8 mouse cellular contexts compared by ENCODE assay signal in genomic region chr5:115235786-115236263, GRCm38 (mm10). TPM values are rescaled to one million over a fixed set of nuclear protein-coding genes. Genes with fewer than 3 reads are reported as not detected.
DNase-seq lines count a peak whose midpoint lies in the region; ATAC-seq lines count a peak whose summit lies in the region.

Gene Pop5, plus strand, starts transcription at chr5:115235836.

- peak; percentile 81 for ATAC-seq in erythroid progenitor cell, adult 5-6 weeks (replicated peaks; ENCODE audit: low FRiP score, poor library complexity, severe bottlenecking)
- no peak for ATAC-seq in heart, embryonic 13.5 days (ENCODE audit: extremely low read depth, insufficient number of reproducible peaks, low FRiP score, low TSS enrichment)
- peak; percentile 39 for ATAC-seq in liver, embryonic 13.5 days (ENCODE audit: low read depth)
- peak; percentile 64 for ATAC-seq in stomach, embryonic 16.5 days (ENCODE audit: insufficient read depth, low FRiP score)

- no peak within 1 kb of the TSS for H3K27ac ChIP-seq in heart, embryonic 13.5 days (replicated peaks)
- no peak within 1 kb of the TSS for H3K27ac ChIP-seq in liver, embryonic 13.5 days
- H3K27ac ChIP-seq in stomach, embryonic 16.5 days (ENCODE audit: low read length), result peak within 1 kb of the TSS; percentile 31; the same call in 1 of the 2 replicates

- H3K4me3 ChIP-seq in heart, embryonic 13.5 days, result peak within 1 kb of the TSS; percentile 64
- H3K4me3 ChIP-seq in liver, embryonic 13.5 days (replicated peaks), result peak within 1 kb of the TSS; percentile 63
- peak within 1 kb of the TSS; percentile 69 for H3K4me3 ChIP-seq in stomach, embryonic 16.5 days (replicated peaks; ENCODE audit: low read length)

- H3K4me2 ChIP-seq in heart, embryonic 13.5 days, result peak within 1 kb of the TSS; percentile 90
- peak within 1 kb of the TSS; percentile 90 for H3K4me2 ChIP-seq in liver, embryonic 13.5 days
- peak within 1 kb of the TSS; percentile 84 for H3K4me2 ChIP-seq in stomach, embryonic 16.5 days (ENCODE audit: low read depth, low read length)

- 1% methylated on average over 21 of the region's 21 CpGs for WGBS in heart, embryonic 13.5 days
- 1% methylated on average over 21 of the region's 21 CpGs for WGBS in liver, embryonic 13.5 days (ENCODE audit: insufficient replicate concordance)
- under 1% methylated on average over 21 of the region's 21 CpGs for WGBS in stomach, embryonic 16.5 days

- peaks cover 22% of the 10 kb centered on the region for H3K4me1 ChIP-seq in heart, embryonic 13.5 days
- H3K4me1 ChIP-seq in liver, embryonic 13.5 days (replicated peaks), result peaks cover 37% of the 10 kb centered on the region
- H3K4me1 ChIP-seq in stomach, embryonic 16.5 days (ENCODE audit: control insufficient read depth, insufficient read depth, low read length), result peaks cover 10% of the 10 kb centered on the region

- H3K36me3 ChIP-seq in heart, embryonic 13.5 days, result peaks cover 13% of the 10 kb centered on the region
- peaks cover 13% of the 10 kb centered on the region for H3K36me3 ChIP-seq in liver, embryonic 13.5 days
- peaks cover 7% of the 10 kb centered on the region; the same call in 1 of the 2 replicates for H3K36me3 ChIP-seq in stomach, embryonic 16.5 days (ENCODE audit: control insufficient read depth, insufficient read depth, low read length)

- H3K9ac ChIP-seq in heart, embryonic 13.5 days, result peak within 1 kb of the TSS; percentile 82
- H3K9ac ChIP-seq in liver, embryonic 13.5 days, result peak within 1 kb of the TSS; percentile 74
- H3K9ac ChIP-seq in stomach, embryonic 16.5 days (ENCODE audit: low read length), result peak within 1 kb of the TSS; percentile 77

- H3K27me3 ChIP-seq in heart, embryonic 13.5 days (replicated peaks), result peaks cover 29% of the 10 kb centered on the region
- H3K27me3 ChIP-seq in liver, embryonic 13.5 days, result peaks cover 47% of the 10 kb centered on the region
- 0 out of 2 replicates have a peak, but pooled peaks cover 2% of the 10 kb centered on the region for H3K27me3 ChIP-seq in stomach, embryonic 16.5 days (ENCODE audit: control insufficient read depth, insufficient read depth, low read length)

- H3K9me3 ChIP-seq in heart, embryonic 13.5 days, result no peaks in the 10 kb centered on the region
- H3K9me3 ChIP-seq in liver, embryonic 13.5 days (replicated peaks), result no peaks in the 10 kb centered on the region
- H3K9me3 ChIP-seq in stomach, embryonic 16.5 days (replicated peaks; ENCODE audit: control insufficient read depth, low read length), result no peaks in the 10 kb centered on the region

- DNase-seq in CD4-positive helper T cell, adult 2 months (ENCODE audit: low read depth, low spot score), result peak; percentile 87
- peak; percentile 66 for DNase-seq in brain, embryonic 18.5 days (ENCODE audit: low read depth, low spot score)
- DNase-seq in kidney, postnatal 10 days, result peak; percentile 96
- peak; percentile 78 for DNase-seq in liver, embryonic 13.5 days
- DNase-seq in neural tube, embryonic 10.5 days (ENCODE audit: extremely low spot score, low spot score), result peak; percentile 95

RNA-seq across cellular contexts. Expression of gene Pop5, which starts in this region (rescaled TPM):
- 45.8 and 70.0 TPM in 2 replicates for total RNA-seq in erythroid progenitor cell, adult 5-6 weeks (2015; ENCODE audit: low replicate concordance)
- total RNA-seq in erythroid progenitor cell, adult 5-6 weeks (2017; ENCODE audit: low replicate concordance), result 29.8 and 33.7 TPM in 2 replicates
- polyA plus RNA-seq in heart, embryonic 13.5 days (2015; fragmentation: Nextera tagmentation; extraction: Ambion mirVana), result 63.6 and 73.0 TPM in 2 replicates
- 120 and 127 TPM in 2 replicates for polyA plus RNA-seq in liver, embryonic 13.5 days (2015; fragmentation: Nextera tagmentation; extraction: Ambion mirVana)
- 88.6 and 100 TPM in 2 replicates for polyA plus RNA-seq in stomach, embryonic 16.5 days (2015; fragmentation: Nextera tagmentation; extraction: Ambion mirVana)
